8 mouse cellular contexts compared by ENCODE assay signal in the genomic region with DNA sequence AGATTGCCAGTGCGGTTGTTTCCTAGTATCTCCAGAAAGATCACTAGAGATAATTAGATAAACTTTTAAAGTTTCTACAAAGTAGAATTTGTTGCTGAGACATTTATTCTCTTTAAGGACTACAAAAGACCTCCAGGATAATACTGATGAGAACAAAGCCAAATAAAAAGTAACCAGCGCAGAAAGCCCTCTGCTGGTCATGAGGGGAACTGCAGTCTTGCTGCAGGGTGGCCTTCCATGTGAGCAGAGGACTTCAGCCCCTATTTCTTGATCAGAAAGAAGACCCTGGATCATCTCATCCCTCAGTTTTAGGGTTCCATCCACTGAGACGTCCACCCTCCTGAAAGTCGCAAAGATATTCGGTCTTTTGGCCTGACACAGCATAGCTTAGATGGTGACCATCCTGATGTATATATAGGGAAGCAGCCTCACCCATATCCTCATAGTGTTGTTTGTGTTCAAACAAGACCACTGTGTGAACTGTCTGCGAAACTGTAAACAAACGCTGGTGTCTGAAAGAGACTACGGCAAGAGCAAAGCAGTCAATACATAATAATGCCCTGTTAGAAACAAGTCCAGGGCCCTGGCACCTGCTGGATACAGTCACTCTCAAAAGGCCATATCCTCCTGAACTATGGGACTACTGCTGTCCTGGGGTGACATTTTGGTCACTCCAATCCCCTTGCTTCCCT.
A peak's percentile ranks its signal among the peaks of the same experiment; 100 is the strongest.
DNase-seq lines count a peak whose midpoint lies in the region; ATAC-seq lines count a peak whose summit lies in the region.

No protein-coding gene starts in this region.

- peaks cover 49% of the 10 kb centered on the region for H3K27me3 ChIP-seq in embryonic facial prominence, embryonic 10.5 days (replicated peaks; ENCODE audit: low read depth, poor library complexity, severe bottlenecking)
- H3K27me3 ChIP-seq in midbrain, embryonic 16.5 days (ENCODE audit: control insufficient read depth, insufficient read depth, low read depth, low read length) = no peaks in the 10 kb centered on the region

- no peaks in the 10 kb centered on the region for H3K9me3 ChIP-seq in embryonic facial prominence, embryonic 10.5 days
- H3K9me3 ChIP-seq in midbrain, embryonic 16.5 days (replicated peaks; ENCODE audit: control insufficient read depth, low read length, poor library complexity, severe bottlenecking) = no peaks in the 10 kb centered on the region

- no peak for ATAC-seq in midbrain, embryonic 16.5 days
- no peak for ATAC-seq in granulocyte monocyte progenitor cell, adult 5-6 weeks (replicated peaks; ENCODE audit: poor library complexity, severe bottlenecking)

- H3K4me3 ChIP-seq in embryonic facial prominence, embryonic 10.5 days = no peak overlapping the region
- peak overlapping the region; percentile 47 for H3K4me3 ChIP-seq in midbrain, embryonic 16.5 days (ENCODE audit: low read depth, low read length)

- no peak overlapping the region for H3K9ac ChIP-seq in midbrain, embryonic 16.5 days (ENCODE audit: low read depth, low read length)

- WGBS in embryonic facial prominence, embryonic 10.5 days = 44% methylated on average over 8 of the region's 8 CpGs
- 56% methylated on average over 8 of the region's 8 CpGs for WGBS in midbrain, embryonic 16.5 days

- peaks cover 17% of the 10 kb centered on the region for H3K4me1 ChIP-seq in embryonic facial prominence, embryonic 10.5 days
- peaks cover 16% of the 10 kb centered on the region for H3K4me1 ChIP-seq in midbrain, embryonic 16.5 days (ENCODE audit: control insufficient read depth, insufficient read depth, low read length)

- DNase-seq in gastrocnemius, adult 18-20 months (ENCODE audit: low spot score) = peak; percentile 28
- DNase-seq in gastrocnemius, postnatal 25 days = no peak
- DNase-seq in 3T3-L1 (ENCODE audit: low read depth, low spot score) = peak; percentile 47
- peak; percentile 43 to 65 for DNase-seq in adrenal gland, postnatal 36 days
- peak; percentile 73 for DNase-seq in embryonic facial prominence, embryonic 10.5 days (ENCODE audit: low spot score)
- DNase-seq in kidney, postnatal 14 days = peak; percentile 44

- no peak overlapping the region for H3K27ac ChIP-seq in embryonic facial prominence, embryonic 10.5 days (replicated peaks)
- H3K27ac ChIP-seq in midbrain, embryonic 16.5 days (ENCODE audit: low read length) = no peak overlapping the region

- no peaks in the 10 kb centered on the region for H3K36me3 ChIP-seq in embryonic facial prominence, embryonic 10.5 days (replicated peaks)
- no peaks in the 10 kb centered on the region for H3K36me3 ChIP-seq in midbrain, embryonic 16.5 days (ENCODE audit: control insufficient read depth, insufficient read depth, low read length)

- H3K4me2 ChIP-seq in midbrain, embryonic 16.5 days (ENCODE audit: low read length) = peak overlapping the region; percentile 84
